Mouse (Mus musculus): ENCODE measurements around the gene March2. TPM values are rescaled to one million over a fixed set of nuclear protein-coding genes. Genes with fewer than 3 reads are reported as not detected.

The March2 gene
- polyA plus RNA-seq, 1 experiment from 2014 or later: 51.2 TPM

DNA sequence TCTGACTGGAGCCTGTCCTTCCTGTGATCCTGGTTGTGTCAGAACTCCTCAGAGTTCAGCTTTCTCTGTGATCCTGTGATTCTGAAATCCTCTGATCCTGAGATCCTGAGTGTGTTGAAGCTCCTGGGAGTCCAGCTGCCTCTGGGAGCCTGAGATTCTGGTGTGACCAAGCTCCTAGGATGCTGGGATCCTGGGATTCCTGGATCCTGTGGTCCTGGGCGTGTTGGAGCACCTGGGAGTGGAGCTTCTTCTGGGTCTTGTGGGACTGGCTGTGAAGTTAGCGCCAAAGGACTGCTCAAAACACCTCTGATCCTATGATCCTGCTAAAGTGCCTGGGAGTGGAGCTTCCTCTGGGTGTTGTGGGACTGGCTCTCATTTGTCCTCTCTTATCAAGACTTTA, 9.9 kb upstream of the March2 start:
- ATAC-seq: no peak
- H3K27ac ChIP-seq (ENCODE audit: low read depth, low read length): no peak overlapping the region
- no peaks in the 10 kb centered on the region for H3K4me1 ChIP-seq (replicated peaks; ENCODE audit: control insufficient read depth, insufficient read depth, low read length)
- H3K27me3 ChIP-seq (replicated peaks; ENCODE audit: control insufficient read depth, insufficient read depth, low read length): no peaks in the 10 kb centered on the region
- H3K9me3 ChIP-seq (ENCODE audit: control insufficient read depth): no peaks in the 10 kb centered on the region
- no peak overlapping the region for H3K4me2 ChIP-seq (replicated peaks; ENCODE audit: low read depth)
- 75% methylated on average over 2 of the region's 2 CpGs for WGBS
- TF ChIP-seq CTCF (IDR thresholded peaks at IDR 0.05; ENCODE audit: low read depth): no peak
- no peaks in the 10 kb centered on the region for H3K36me3 ChIP-seq (ENCODE audit: control insufficient read depth, insufficient read depth)
- no peak overlapping the region for H3K9ac ChIP-seq (ENCODE audit: low read depth, low read length)
- H3K4me3 ChIP-seq (ENCODE audit: low read depth, low read length): no peak overlapping the region

- H3K27ac ChIP-seq (ENCODE audit: low read depth, low read length): no peak overlapping the region
- no peak for ATAC-seq
- 94% methylated on average over 7 of the region's 7 CpGs for WGBS
- no peaks in the 10 kb centered on the region for H3K4me1 ChIP-seq (replicated peaks; ENCODE audit: control insufficient read depth, insufficient read depth, low read length)
- no peak overlapping the region for H3K4me2 ChIP-seq (replicated peaks; ENCODE audit: low read depth)
- H3K9ac ChIP-seq (ENCODE audit: low read depth, low read length): no peak overlapping the region
- H3K9me3 ChIP-seq (ENCODE audit: control insufficient read depth): no peaks in the 10 kb centered on the region
- no peak for TF ChIP-seq CTCF (IDR thresholded peaks at IDR 0.05; ENCODE audit: low read depth)
- H3K27me3 ChIP-seq (replicated peaks; ENCODE audit: control insufficient read depth, insufficient read depth, low read length): no peaks in the 10 kb centered on the region
- H3K36me3 ChIP-seq (ENCODE audit: control insufficient read depth, insufficient read depth): no peaks in the 10 kb centered on the region
- no peak overlapping the region for H3K4me3 ChIP-seq (ENCODE audit: low read depth, low read length)
Measured at GRCm38 (mm10) chr17:33719736-33720378, 1.4 kb upstream of the March2 start.

DNA sequence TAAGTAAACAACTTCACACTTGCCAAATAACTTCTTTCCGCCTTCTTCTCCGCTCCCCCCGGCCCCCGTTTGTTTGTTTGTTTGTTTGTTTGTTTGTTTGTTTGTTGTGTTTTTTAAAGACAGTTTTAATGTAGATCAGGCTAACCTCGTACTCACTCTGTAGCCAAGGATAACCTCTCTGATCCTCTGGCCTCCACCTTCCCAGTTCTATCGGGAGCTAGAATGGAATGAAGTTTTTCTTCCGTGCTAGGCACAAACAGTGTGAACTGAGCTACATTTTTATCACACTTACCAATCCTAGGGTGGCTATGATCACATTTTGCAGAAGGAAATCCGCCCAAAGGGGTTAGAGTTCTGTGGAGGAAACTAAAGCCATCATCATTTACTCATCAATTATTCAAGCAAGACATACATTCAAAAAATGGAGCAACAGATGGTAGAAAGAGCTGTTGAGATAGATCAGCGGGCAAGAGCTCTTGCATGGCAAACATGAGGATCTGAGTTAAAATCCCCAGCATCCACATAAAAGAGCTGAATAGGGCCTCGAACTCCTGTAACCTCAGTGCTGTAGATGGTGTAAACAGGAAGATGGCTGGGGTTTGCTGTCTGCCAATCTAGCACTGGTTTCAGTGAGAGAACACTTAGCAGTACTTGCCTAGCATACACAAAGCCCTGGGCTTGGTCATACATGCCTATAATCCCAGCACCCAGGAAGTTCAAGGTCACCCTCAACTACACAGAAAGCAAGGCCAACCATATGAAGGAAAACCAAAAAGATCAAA, 665 bp upstream of the March2 start:
- H3K4me1 ChIP-seq (replicated peaks; ENCODE audit: control insufficient read depth, insufficient read depth, low read length): no peaks in the 10 kb centered on the region
- H3K4me3 ChIP-seq (ENCODE audit: low read depth, low read length): peak overlapping the region; percentile 91; the same call in 1 of the 2 replicates
- 0 out of 2 replicates have a peak overlapping the region, but pooled peaks have one; percentile 71 for H3K9ac ChIP-seq (ENCODE audit: low read depth, low read length)
- H3K27me3 ChIP-seq (replicated peaks; ENCODE audit: control insufficient read depth, insufficient read depth, low read length): no peaks in the 10 kb centered on the region
- TF ChIP-seq CTCF (IDR thresholded peaks at IDR 0.05; ENCODE audit: low read depth): no peak
- H3K9me3 ChIP-seq (ENCODE audit: control insufficient read depth): no peaks in the 10 kb centered on the region
- no peaks in the 10 kb centered on the region for H3K36me3 ChIP-seq (ENCODE audit: control insufficient read depth, insufficient read depth)
- no peak overlapping the region for H3K27ac ChIP-seq (ENCODE audit: low read depth, low read length)
- ATAC-seq: no peak
- 45% methylated on average over 10 of the region's 10 CpGs for WGBS
- H3K4me2 ChIP-seq (replicated peaks; ENCODE audit: low read depth): peak overlapping the region; percentile 77

GRCm38 (mm10) chr17:33717982-33718381, 488 bp downstream of the March2 start:
- WGBS: 8% methylated on average over 8 of the region's 8 CpGs
- ATAC-seq: no peak
- Histone ChIP-seq H3K27me3 (replicated peaks; ENCODE audit: control insufficient read depth, insufficient read depth, low read length) (no peaks in the 10 kb centered on the region), H3K27ac (ENCODE audit: low read depth, low read length) (peak overlapping the region; percentile 41; the same call in 1 of the 2 replicates), H3K9me3 (ENCODE audit: control insufficient read depth) (no peaks in the 10 kb centered on the region), H3K36me3 (ENCODE audit: control insufficient read depth, insufficient read depth) (no peaks in the 10 kb centered on the region), H3K9ac (ENCODE audit: low read depth, low read length) (peak overlapping the region; percentile 71), H3K4me2 (replicated peaks; ENCODE audit: low read depth) (peak overlapping the region; percentile 77), H3K4me1 (replicated peaks; ENCODE audit: control insufficient read depth, insufficient read depth, low read length) (no peaks in the 10 kb centered on the region), H3K4me3 (ENCODE audit: low read depth, low read length) (peak overlapping the region; percentile 91)
- TF ChIP-seq CTCF (IDR thresholded peaks at IDR 0.05; ENCODE audit: low read depth): no peak

- TF ChIP-seq CTCF (IDR thresholded peaks at IDR 0.05; ENCODE audit: low read depth): no peak
- no peak overlapping the region for H3K4me3 ChIP-seq (ENCODE audit: low read depth, low read length)
- WGBS: 100% methylated on average over 1 of the region's 1 CpGs
- no peak overlapping the region for H3K27ac ChIP-seq (ENCODE audit: low read depth, low read length)
- H3K36me3 ChIP-seq (ENCODE audit: control insufficient read depth, insufficient read depth): no peaks in the 10 kb centered on the region
- H3K4me2 ChIP-seq (replicated peaks; ENCODE audit: low read depth): no peak overlapping the region
- H3K9me3 ChIP-seq (ENCODE audit: control insufficient read depth): no peaks in the 10 kb centered on the region
- no peaks in the 10 kb centered on the region for H3K4me1 ChIP-seq (replicated peaks; ENCODE audit: control insufficient read depth, insufficient read depth, low read length)
- ATAC-seq: no peak
- no peak overlapping the region for H3K9ac ChIP-seq (ENCODE audit: low read depth, low read length)
- no peaks in the 10 kb centered on the region for H3K27me3 ChIP-seq (replicated peaks; ENCODE audit: control insufficient read depth, insufficient read depth, low read length)
Measured at GRCm38 (mm10) chr17:33717246-33717645, 1.2 kb downstream of the March2 start.

GRCm38 (mm10) chr17:33714779-33715178, 3.7 kb downstream of the March2 start:
- Histone ChIP-seq H3K27me3 (replicated peaks; ENCODE audit: control insufficient read depth, insufficient read depth, low read length) (no peaks in the 10 kb centered on the region), H3K9ac (ENCODE audit: low read depth, low read length) (no peak overlapping the region), H3K4me1 (replicated peaks; ENCODE audit: control insufficient read depth, insufficient read depth, low read length) (no peaks in the 10 kb centered on the region), H3K9me3 (ENCODE audit: control insufficient read depth) (no peaks in the 10 kb centered on the region), H3K4me3 (ENCODE audit: low read depth, low read length) (no peak overlapping the region), H3K4me2 (replicated peaks; ENCODE audit: low read depth) (no peak overlapping the region), H3K36me3 (ENCODE audit: control insufficient read depth, insufficient read depth) (no peaks in the 10 kb centered on the region), H3K27ac (ENCODE audit: low read depth, low read length) (no peak overlapping the region)
- no peak for ATAC-seq
- 60% methylated on average over 1 of the region's 1 CpGs for WGBS
- TF ChIP-seq CTCF (IDR thresholded peaks at IDR 0.05; ENCODE audit: low read depth): no peak

Data from intestine, postnatal 0 days (tissue).